Mouse (Mus musculus): ENCODE results near the gene Adprhl2.
A peak's percentile ranks its signal among the peaks of the same experiment; 100 is the strongest.

Gene Adprhl2

GRCm38 (mm10) chr4:126321111-126321853, at the start of gene Adprhl2:
TSS of gene Adprhl2 (minus strand) at chr4:126321703.
- DNase-seq, result peak; percentile 98

- no peak for DNase-seq
Observed at GRCm38 (mm10) chr4:126360069-126360468, 38.6 kb upstream of the Adprhl2 start.

DNA sequence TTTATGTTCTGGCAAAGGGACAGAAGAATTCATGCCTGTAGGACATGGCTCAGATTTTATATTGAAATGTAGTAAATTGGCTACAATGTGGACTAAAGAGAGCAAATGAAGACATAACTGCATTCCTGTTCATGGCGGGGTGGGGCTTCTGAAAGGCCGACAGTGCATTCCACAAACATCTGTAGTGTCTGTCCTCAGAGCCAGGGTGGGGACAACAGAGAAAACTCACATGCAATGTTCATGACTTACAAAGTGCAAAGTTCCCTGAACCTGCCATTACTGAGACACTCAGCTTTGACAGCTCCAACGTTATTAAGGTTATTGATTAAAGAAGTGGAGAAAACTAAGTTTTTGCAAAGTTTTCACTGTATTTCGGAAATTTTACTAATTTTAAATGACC, 21.9 kb upstream of the Adprhl2 start:
- DNase-seq, result no peak

DNA sequence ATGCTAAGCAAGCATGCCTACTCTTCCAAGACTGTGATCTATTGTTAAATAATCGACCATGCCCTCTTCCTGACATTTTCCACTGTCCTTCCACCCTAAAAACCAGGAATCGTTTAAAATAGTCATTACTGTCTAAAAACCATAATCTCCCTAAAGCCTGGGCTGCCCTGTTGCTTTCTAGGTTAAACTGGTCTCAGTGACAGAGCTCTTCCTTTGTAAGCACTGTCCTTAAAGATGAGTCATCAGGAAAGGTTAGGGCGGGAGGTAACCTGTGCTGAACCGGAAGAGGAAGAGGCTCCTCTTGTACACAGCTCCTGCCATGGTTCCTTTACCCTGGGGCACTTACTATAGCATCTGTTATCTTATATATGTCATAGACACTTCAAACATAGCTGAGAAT, 18.0 kb upstream of the Adprhl2 start:
- DNase-seq, result no peak

DNA sequence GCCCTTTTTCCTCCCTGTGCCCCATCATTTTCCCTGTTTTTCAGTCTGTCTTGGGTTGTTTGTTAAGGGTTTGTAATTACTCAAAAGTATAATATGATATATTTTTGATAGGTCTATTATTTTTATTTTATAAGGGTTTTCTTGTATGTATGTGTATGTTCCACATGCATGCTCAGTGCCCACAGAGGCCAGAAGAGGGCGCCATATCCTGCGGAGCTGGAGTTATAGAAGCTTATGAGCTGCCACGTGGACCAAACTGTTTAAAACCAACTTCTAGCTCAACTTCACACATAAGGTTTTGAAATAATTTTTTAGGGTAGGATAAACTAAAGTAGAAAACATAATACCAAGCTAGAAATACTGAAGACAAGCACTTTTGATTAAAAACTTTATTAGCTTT, 10.9 kb upstream of the Adprhl2 start:
- DNase-seq, result no peak

DNA sequence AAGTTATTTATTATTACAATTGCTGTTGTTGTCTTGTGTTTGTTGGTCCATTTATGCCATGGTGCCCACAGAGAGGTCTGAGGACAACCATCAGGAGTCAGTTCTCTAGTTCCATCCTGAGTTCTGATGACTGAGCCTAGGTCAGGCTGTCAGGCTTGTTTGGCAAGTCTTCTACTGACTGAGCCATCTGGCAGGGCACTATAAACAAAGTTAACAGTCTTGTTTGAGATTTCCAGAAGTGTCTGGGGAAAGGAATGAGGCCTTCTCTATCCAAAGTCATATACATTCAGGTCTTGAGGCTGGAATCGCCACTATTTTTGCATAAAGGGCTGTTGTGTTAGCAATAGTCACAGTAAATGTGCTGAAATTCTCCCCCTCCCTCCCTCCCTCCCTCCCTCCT, 10.2 kb upstream of the Adprhl2 start:
- DNase-seq, result no peak

DNA sequence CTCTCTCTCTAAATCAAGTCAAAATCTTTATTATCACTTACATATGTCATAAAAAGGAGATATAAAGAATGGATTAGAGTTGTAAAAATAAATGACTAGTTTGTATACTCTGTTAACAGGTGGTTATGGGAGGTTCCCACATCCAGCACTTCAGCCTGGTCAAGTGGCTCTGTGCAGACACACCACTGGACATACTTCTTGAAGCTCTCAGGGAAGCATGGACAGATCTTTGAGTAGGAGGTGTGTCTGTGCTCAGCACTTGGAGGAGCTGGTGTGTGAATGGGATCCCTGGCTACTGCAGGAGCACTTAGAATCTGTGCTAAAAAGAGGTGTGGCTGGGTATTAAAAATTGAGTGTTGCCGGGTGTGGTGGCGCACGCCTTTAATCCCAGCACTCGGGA, 8.8 kb upstream of the Adprhl2 start:
- DNase-seq, result no peak

DNA sequence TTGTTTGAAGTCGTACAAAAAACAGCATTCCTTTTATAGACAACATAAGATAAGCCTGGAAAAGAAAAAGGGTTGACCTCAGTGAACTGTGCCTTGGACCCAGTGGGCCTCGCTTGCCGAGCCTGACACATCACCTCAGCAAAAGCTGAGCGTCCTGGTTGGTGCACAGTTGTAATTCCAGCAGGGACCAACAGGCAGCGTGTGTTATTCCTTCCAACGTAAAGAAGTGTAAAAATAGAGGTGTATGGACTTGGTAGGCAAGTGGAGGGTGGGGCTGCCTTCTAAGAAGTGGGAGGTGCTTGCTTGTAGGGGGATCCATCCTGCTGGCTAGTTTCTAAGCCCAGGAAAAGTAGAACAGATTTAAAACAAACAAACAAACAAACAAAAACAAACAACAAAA, 4.5 kb upstream of the Adprhl2 start:
- no peak for DNase-seq

GRCm38 (mm10) chr4:126325281-126325861, 3.9 kb upstream of the Adprhl2 start, which contains the start of gene Tekt2:
TSS of gene Tekt2 (minus strand) at chr4:126325688.
- DNase-seq, result no peak

DNA sequence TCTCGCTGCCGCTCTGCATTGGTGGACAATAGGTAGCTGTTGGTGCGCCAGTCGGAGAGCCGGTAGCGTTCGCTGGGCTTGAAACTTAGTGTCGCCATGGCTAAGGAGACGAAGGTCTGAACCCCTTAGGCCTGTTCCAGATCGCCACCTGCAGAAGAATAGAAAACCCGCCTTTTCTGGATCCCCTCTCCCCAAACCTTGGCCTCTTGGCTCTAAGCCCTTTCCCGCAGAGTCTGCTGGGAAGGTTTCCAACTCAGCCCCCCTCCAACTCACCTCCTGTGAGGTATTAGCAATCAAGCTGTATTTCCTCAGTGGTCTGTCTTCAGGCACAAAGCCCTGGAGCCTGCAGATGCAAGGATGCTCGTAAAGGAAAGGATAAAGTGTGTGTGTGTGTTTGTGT, 3.4 kb upstream of the Adprhl2 start:
- DNase-seq, result no peak

DNA sequence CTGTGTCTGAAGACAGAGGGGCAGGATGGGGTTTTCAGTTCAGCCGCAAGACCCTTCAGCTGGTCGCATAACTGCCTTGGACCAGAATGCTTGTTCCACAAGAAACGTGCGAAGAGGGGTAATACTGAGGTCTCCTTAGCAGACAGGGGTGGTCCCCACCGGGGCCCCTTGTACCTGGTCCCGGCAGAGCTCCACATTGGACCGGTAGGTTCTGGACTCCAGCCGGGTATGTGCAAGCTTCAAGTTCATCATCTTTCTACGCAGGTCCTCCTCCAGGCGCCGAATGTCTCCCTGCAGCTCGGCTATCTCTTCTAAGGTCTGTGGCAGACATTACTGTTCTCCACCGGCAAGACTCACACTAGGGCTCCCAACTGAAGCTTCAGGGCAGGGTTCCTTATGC, 1.1 kb upstream of the Adprhl2 start:
- DNase-seq, result no peak

GRCm38 (mm10) chr4:126321854-126322511, 480 bp upstream of the Adprhl2 start:
- DNase-seq, result no peak

GRCm38 (mm10) chr4:126319806-126320205, 1.7 kb downstream of the Adprhl2 start:
- no peak for DNase-seq

GRCm38 (mm10) chr4:126316443-126317040, 5.0 kb downstream of the Adprhl2 start:
- no peak for DNase-seq

- no peak for DNase-seq
Observed at GRCm38 (mm10) chr4:126315931-126316330, 5.6 kb downstream of the Adprhl2 start.

GRCm38 (mm10) chr4:126314393-126314792, 7.1 kb downstream of the Adprhl2 start:
- DNase-seq, result no peak

GRCm38 (mm10) chr4:126313202-126313601, 8.3 kb downstream of the Adprhl2 start:
- no peak for DNase-seq

DNA sequence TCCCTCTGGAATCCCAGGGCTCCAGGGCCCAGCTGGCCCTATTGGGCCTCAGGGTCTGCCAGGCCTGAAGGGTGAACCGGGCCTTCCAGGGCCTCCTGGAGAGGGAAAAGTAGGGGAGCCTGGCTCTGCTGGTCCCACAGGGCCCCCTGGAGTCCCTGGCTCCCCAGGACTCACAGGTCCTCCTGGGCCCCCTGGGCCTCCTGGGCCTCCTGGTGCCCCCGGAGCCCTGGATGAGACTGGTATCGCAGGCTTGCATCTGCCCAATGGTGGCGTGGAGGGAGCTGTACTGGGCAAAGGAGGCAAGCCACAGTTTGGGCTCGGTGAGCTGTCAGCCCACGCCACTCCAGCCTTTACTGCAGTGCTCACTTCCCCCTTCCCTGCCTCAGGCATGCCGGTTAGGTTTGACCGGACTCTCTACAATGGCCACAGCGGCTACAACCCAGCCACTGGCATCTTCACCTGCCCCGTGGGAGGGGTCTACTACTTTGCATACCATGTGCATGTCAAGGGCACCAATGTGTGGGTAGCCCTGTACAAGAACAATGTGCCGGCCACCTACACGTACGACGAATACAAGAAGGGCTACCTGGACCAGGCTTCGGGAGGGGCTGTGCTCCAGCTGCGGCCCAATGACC, 9.8 kb downstream of the Adprhl2 start:
- DNase-seq, result no peak

GRCm38 (mm10) chr4:126310344-126310743, 11.2 kb downstream of the Adprhl2 start:
- no peak for DNase-seq

GRCm38 (mm10) chr4:126309922-126310309, 11.6 kb downstream of the Adprhl2 start:
- peak; percentile 91 for DNase-seq

- no peak for DNase-seq
Observed at GRCm38 (mm10) chr4:126309211-126309921, 12.1 kb downstream of the Adprhl2 start.

DNA sequence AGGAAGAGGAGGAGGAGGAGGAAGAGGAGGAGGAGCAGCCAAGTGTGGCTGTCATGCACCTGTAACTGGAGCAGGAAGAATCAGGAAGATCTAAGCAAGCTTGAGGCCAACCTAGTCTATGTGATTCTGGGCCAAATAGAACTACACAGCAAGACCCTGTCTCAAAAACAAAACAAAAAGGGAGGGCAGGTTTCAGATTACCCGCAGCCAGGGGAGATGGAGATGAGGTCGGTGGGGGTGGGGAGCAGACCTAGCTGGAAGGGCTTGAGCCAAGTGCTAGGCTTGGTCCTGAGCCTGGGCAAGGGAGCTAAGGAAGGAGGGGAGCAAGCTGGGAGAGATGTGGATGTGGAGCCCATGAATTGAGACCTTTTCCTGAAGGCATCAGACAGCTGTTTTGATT, 14.7 kb downstream of the Adprhl2 start:
- no peak for DNase-seq

DNA sequence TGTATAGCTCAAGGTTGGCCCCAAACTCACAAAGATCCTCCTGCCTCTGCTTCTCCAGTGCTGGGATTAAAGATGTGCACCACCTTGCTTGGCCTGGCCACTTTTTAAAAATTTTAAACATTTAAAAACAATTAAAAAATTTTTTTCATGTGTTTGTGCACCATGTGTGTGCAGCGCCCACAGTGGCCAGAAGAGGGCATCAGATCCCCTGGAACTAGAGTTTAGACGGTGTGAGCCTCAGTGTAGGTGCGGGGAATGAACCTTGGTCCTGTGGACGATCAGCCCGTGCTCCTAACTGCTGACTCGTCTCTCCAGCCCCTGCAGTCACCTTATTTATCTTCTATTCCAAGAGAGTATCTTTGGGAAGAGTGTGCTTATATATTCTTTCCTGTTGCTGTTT, 15.4 kb downstream of the Adprhl2 start:
- DNase-seq, result no peak

Measured in cerebellum, adult 11 months (tissue).